Mouse (Mus musculus) intestine, postnatal 0 days (tissue): ENCODE measurements around the gene Adipoq. TPM values are rescaled to one million over a fixed set of nuclear protein-coding genes. Genes with fewer than 3 reads are reported as not detected.
A peak's percentile ranks its signal among the peaks of the same experiment; 100 is the strongest.

Source experiments
- ATAC-seq: fragments of 200-750 bp; cut with Nextera tagmentation; 2 replicates; pipeline ENCODE4 v1.8.0; 2017; ENCODE audit warnings: mild to moderate bottlenecking, moderate TSS enrichment, moderate library complexity
- H3K27ac ChIP-seq: fragments of 300-500 bp; sonication (generic); 2 replicates; pipeline ENCODE4 v1.5.1; 2014; ENCODE audit warnings: mild to moderate bottlenecking, low read depth, low read length, moderate library complexity
- H3K27me3 ChIP-seq: fragments of 300-500 bp; sonication (generic); replicated peaks from 2 replicates; pipeline ENCODE4 v1.6.1; 2014; ENCODE audit warnings: low read length, mixed read lengths; ENCODE audit not compliant: control insufficient read depth, insufficient read depth
- H3K36me3 ChIP-seq: fragments of 300-500 bp; sonication (generic); 2 replicates; pipeline ENCODE4 v1.6.1; 2014; ENCODE audit warnings: mild to moderate bottlenecking, moderate library complexity; ENCODE audit not compliant: control insufficient read depth, insufficient read depth
- H3K4me1 ChIP-seq: fragments of 300-500 bp; sonication (generic); replicated peaks from 2 replicates; pipeline ENCODE4 v1.6.1; 2014; ENCODE audit warnings: antibody characterized with exemption, low read length, mixed read lengths; ENCODE audit not compliant: control insufficient read depth, insufficient read depth
- H3K4me2 ChIP-seq: fragments of 300-500 bp; sonication (generic); replicated peaks from 2 replicates; pipeline ENCODE4 v1.6.1; 2014; ENCODE audit warnings: low read depth, mild to moderate bottlenecking, moderate library complexity
- H3K4me3 ChIP-seq: fragments of 300-500 bp; sonication (generic); 2 replicates; pipeline ENCODE4 v1.5.1; 2014; ENCODE audit warnings: low read depth, low read length
- H3K9ac ChIP-seq: fragments of 300-500 bp; sonication (generic); 2 replicates; pipeline ENCODE4 v1.6.1; 2014; ENCODE audit warnings: mild to moderate bottlenecking, low read depth, low read length
- H3K9me3 ChIP-seq: fragments of 300-500 bp; sonication (generic); 2 replicates; pipeline ENCODE4 v1.6.1; 2016; ENCODE audit warnings: mixed run types; ENCODE audit not compliant: control insufficient read depth
- CTCF ChIP-seq: sonication (generic); IDR thresholded peaks from 2 replicates; pipeline ENCODE4 v1.5.1; 2016; ENCODE audit warnings: low read depth, mild to moderate bottlenecking, control low read depth, antibody characterized with exemption, moderate library complexity
- WGBS: fragments of 180-500 bp; shearing (Covaris S2); extraction: QIAGEN DNeasy Blood & Tissue Kit; methylation state at CpG from one replicate; pipeline ENCODE4 v1.1.7; 2014; 5-methylcytosine and 5-hydroxymethylcytosine counted together
- polyA plus RNA-seq: library from polyadenylated mRNA; unstranded; fragments of >200 nt; fragmentation: Nextera tagmentation; extraction: Ambion mirVana; gene quantifications from 2 replicates; pipeline ENCODE4 v1.2.1, GENCODE M21; 2015

Adipoq gene
- polyA plus RNA-seq, 1 experiment from 2014 or later = not detected

- 28% methylated on average over 10 of the region's 10 CpGs for WGBS
- no peak for TF ChIP-seq CTCF
- Histone ChIP-seq H3K27ac (no peak overlapping the region), H3K9me3 (no peaks in the 10 kb centered on the region), H3K4me1 (no peaks in the 10 kb centered on the region), H3K4me2 (peak overlapping the region; percentile 60), H3K27me3 (no peaks in the 10 kb centered on the region), H3K4me3 (peak overlapping the region; percentile 17), H3K36me3 (no peaks in the 10 kb centered on the region), H3K9ac (peak overlapping the region; percentile 31)
- peak; percentile 34; the same call in 1 of the 2 replicates for ATAC-seq
Measured at GRCm38 (mm10) chr16:23100613-23101012, 45.7 kb upstream of the Adipoq start.

GRCm38 (mm10) chr16:23102340-23103037 lies 43.8 kb upstream of the Adipoq start:
- Histone ChIP-seq H3K9ac (peak overlapping the region; percentile 24; the same call in 1 of the 2 replicates), H3K36me3 (no peaks in the 10 kb centered on the region), H3K27ac (peak overlapping the region; percentile 42; the same call in 1 of the 2 replicates), H3K4me1 (no peaks in the 10 kb centered on the region), H3K27me3 (no peaks in the 10 kb centered on the region), H3K9me3 (no peaks in the 10 kb centered on the region), H3K4me3 (peak overlapping the region; percentile 33), H3K4me2 (peak overlapping the region; percentile 67)
- TF ChIP-seq CTCF = no peak
- ATAC-seq = no peak
- 5% methylated on average over 15 of the region's 15 CpGs for WGBS

GRCm38 (mm10) chr16:23103038-23103745 lies 43.1 kb upstream of the Adipoq start:
- Histone ChIP-seq H3K4me1 (no peaks in the 10 kb centered on the region), H3K9ac (peak overlapping the region; percentile 24; the same call in 1 of the 2 replicates), H3K27ac (peak overlapping the region; percentile 42; the same call in 1 of the 2 replicates), H3K4me2 (peak overlapping the region; percentile 67), H3K36me3 (no peaks in the 10 kb centered on the region), H3K9me3 (no peaks in the 10 kb centered on the region), H3K4me3 (peak overlapping the region; percentile 33), H3K27me3 (no peaks in the 10 kb centered on the region)
- no peak for ATAC-seq
- 36% methylated on average over 17 of the region's 17 CpGs for WGBS
- TF ChIP-seq CTCF = no peak

- peaks cover 3% of the 10 kb centered on the region; the same call in 1 of the 2 replicates for H3K36me3 ChIP-seq
- no peak overlapping the region for H3K27ac ChIP-seq
- H3K4me1 ChIP-seq = no peaks in the 10 kb centered on the region
- no peak for ATAC-seq
- no peak overlapping the region for H3K4me3 ChIP-seq
- no peak for TF ChIP-seq CTCF
- 69% methylated on average over 2 of the region's 2 CpGs for WGBS
- H3K4me2 ChIP-seq = no peak overlapping the region
- no peak overlapping the region for H3K9ac ChIP-seq
- H3K9me3 ChIP-seq = no peaks in the 10 kb centered on the region
- no peaks in the 10 kb centered on the region for H3K27me3 ChIP-seq
Measured at GRCm38 (mm10) chr16:23103841-23104240, 42.5 kb upstream of the Adipoq start.

- 47% methylated on average over 7 of the region's 7 CpGs for WGBS
- no peaks in the 10 kb centered on the region for H3K27me3 ChIP-seq
- peak overlapping the region; percentile 97; the same call in 1 of the 2 replicates for H3K4me3 ChIP-seq
- peak overlapping the region; percentile 41; the same call in 1 of the 2 replicates for H3K27ac ChIP-seq
- ATAC-seq = no peak
- peak overlapping the region; percentile 76 for H3K4me2 ChIP-seq
- H3K9me3 ChIP-seq = no peaks in the 10 kb centered on the region
- H3K9ac ChIP-seq = no peak overlapping the region
- no peak for TF ChIP-seq CTCF
- H3K36me3 ChIP-seq = peaks cover 23% of the 10 kb centered on the region; the same call in 1 of the 2 replicates
- H3K4me1 ChIP-seq = no peaks in the 10 kb centered on the region
Measured at GRCm38 (mm10) chr16:23106121-23106520, 40.2 kb upstream of the Adipoq start.

GRCm38 (mm10) chr16:23107231-23107942 lies 38.9 kb upstream of the Adipoq start, which contains the start of gene Eif4a2:
Gene Eif4a2 (plus strand): TSS chr16:23107444.
- Histone ChIP-seq H3K9me3 (no peaks in the 10 kb centered on the region), H3K4me2 (peak within 1 kb of the TSS; percentile 76), H3K4me3 (peak within 1 kb of the TSS; percentile 97), H3K9ac (peak within 1 kb of the TSS; percentile 100), H3K36me3 (peaks cover 35% of the 10 kb centered on the region), H3K4me1 (no peaks in the 10 kb centered on the region), H3K27me3 (no peaks in the 10 kb centered on the region), H3K27ac (peak within 1 kb of the TSS; percentile 97)
- ATAC-seq = peak; percentile 92
- peak; percentile 63 for TF ChIP-seq CTCF
- WGBS = under 1% methylated on average over 71 of the region's 71 CpGs
